Mouse (Mus musculus): ENCODE measurements around the gene Ip6k1.

Gene Ip6k1

GRCm38 (mm10) chr9:108032126-108032525, 29.8 kb downstream of the Ip6k1 start:
- no peak for DNase-seq

DNA sequence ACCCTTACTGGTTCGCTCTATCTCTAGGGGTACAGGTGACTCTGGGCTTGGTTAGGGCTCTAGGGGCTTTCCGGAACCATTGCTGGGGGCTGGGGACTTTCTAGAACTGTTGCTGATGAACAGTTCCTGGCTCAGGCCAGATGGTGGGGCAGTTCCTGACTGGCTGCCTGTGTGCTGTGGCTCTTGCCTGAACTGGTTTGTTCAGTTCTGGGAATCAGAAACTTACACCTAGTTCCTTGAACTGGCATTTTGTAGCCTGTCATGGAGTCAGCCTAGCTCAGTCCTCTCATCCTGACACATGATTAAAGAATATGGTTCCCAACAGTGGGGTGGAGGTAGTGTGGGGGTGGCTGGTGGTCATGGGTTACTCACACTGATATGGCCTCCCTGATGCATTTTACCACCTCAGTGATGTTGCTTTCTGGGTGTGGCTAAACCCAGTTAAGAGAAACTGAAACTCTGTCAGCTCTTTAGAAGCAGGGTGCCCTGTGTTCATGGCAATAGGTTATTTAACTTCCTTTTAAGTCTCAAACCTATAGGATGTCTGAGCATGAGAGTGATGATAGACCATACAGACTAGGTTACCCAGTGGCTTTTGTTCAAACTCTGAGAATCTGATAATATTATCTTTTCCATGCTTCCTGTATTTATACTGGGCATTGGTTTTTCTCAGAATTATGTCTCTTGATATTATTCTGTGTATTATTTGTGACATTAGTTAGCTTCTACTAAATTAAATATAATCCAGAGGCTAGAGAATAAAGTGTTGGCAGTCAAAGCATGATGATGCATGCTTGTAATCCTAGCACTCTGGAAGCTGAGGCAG, 33.2 kb downstream of the Ip6k1 start:
- DNase-seq, result no peak

- DNase-seq, result no peak
Measured at GRCm38 (mm10) chr9:108044751-108045492, 42.6 kb downstream of the Ip6k1 start.

DNA sequence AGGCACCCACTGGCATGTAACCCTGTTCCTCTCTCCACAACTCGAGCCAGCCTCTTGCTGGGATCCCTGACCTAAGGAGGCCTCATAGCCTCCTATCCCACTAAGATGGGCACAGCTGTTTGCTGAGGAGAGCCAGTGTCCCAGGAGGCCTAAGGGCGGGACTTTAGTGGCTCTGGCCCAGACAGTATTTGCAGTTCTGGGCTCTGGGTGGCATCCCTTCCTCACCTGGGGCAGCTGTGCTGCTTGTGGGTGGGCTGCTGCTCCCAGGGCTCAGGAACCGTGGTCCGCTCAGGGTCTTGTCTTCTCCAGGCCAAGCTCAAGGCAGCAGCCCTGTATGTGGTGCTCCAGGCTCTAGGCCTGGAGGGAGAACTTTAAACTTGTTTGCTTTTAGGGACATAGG, 44.3 kb downstream of the Ip6k1 start:
- DNase-seq, result no peak

DNA sequence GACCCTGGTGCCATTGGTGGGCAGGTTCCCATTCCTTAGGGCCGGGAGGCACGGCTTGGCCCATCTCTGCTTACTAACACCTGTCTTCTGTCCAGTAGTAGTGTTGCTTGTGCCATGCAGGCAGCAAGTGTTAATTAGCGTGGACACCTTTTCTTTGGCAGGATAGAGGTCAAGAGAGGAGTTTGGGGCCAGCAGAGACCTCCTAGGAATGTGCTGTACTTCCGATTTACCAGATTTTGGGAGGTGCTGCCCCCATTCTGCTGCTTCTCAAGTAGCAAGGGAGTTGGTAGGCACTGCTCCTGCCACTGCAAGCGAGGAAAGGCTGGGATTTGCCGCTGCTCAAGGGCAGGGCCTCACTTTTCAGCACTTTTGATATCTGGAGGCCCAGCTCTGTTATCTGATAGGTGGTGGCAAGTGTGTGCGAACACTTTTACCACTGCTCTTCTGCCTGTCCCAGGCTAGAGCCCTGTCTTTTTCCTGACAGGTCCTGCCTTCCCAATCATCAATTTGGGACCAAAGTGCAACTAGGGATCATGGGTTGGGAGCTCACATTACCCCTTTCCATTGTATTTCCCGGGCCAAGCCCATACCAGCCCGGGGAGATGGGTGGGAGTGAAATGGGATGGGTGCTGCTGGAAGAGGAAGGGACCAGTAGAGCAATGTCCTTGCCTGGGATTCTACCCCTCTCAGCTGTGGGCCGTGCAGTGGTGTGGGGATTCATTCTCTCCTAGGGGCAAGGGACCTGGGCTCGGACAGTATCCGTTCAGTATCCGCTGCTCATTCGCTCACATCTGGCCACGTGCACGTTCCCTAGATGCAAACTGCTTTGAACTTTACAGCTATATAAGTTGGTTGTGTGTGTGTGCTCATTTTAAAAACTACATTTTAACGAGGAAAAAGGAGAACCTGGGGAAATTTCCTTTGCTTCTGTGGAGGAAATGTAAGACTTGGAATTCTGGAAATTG, 45.6 kb downstream of the Ip6k1 start:
- DNase-seq, result no peak

DNA sequence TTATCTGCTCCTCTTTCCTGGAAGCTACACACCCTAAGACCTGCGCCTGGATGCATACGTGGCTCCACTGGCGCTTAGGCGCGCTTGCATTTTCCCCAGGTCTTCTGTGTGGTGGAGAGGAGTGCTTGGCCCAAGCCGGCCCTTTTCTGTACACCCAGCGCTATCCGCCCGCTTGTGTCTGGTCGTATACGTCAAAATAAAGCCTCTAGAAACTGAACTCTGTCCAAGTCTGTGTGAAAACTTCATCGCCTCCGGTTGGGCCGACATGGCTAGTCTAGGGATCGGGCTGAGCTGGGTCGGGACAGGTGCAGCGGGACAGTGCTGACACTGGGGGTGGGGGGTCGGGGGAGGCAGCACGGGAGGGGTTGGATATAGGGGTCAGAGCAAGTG, 46.3 kb downstream of the Ip6k1 start:
- no peak for DNase-seq

- DNase-seq, result peak; percentile 92 to 95
Measured at GRCm38 (mm10) chr9:108049016-108049455, 46.7 kb downstream of the Ip6k1 start, which contains the start of gene Gmppb. Gene Gmppb (plus strand): TSS chr9:108049242.

DNA sequence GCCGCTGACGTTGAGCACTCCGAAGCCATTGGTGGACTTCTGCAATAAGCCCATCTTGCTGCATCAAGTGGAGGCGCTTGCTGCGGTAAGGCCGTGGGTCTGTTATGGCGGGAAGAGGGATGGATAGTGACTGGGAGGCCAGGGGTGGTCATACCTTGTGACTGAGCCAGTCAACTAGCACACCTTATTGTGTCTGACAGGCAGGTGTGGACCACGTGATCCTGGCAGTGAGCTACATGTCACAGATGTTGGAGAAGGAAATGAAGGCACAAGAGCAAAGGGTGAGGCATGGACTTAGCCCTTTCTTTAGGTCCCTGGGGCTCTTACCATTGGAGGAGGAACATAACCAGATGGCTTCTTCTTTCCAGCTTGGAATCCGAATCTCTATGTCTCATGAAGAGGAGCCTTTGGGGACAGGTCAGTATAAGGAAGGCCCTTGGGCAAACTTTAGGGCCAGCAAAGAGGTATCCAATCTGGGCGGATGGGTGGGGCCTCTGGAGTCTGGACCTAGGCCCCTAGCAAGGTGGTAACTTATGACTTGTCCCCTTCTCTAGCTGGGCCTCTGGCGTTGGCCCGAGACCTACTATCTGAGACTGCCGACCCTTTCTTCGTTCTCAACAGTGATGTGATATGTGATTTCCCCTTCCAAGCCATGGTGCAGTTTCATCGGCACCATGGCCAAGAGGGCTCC, 47.4 kb downstream of the Ip6k1 start:
- DNase-seq, result no peak

DNA sequence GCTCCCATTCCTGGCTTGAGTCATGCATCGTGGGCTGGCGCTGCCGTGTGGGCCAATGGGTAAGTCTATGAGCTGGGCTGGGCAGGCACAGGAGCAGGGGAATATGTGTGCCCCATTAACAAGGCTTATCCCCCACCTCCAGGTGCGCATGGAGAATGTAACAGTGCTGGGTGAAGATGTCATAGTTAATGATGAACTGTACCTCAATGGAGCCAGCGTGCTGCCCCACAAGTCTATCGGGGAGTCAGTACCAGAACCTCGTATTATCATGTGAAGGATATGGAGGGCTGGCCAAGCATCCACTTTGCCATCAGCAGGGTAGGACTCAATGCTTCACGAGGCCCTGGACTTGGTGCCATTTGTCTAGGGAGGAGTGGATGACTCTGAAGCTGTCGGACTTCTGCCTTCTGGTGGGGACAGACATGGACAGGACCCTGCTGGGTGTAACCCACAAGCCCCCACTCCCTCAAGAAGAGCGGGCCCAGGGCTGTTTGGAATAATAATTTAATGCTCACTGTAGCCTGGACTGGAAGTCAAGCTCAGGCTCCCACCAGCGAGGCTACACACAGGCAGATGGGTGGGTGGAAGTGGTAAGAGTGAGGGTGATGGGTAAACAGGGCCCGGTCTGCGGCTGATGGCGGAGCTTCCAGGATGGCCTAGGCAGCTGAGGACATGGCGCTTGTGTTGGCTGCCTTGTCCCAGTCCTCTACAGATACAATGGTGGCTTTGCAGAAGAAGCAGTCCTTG, 49.1 kb downstream of the Ip6k1 start:
- no peak for DNase-seq

- DNase-seq, result no peak
Measured at GRCm38 (mm10) chr9:108051931-108052220, 49.6 kb downstream of the Ip6k1 start.

DNA sequence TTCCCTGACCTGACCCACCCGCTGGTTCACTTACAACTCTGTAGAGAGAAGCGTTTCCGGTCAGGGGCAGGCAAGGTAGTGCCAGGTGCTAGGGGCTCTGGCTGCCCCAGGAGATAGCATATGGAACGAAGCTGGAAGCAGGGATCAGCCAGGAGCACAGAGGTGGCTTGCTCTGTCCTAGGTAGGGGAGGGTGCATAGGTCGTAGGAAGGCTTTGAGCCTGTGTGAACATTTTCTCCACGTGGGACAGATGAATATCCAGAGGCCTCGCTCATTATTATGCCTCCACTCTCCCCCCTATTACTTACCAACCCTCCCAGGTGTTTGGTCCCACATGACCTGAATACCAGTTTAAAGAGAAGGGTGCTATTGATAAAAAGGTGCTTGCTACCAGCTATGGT, 50.1 kb downstream of the Ip6k1 start:
- no peak for DNase-seq

DNA sequence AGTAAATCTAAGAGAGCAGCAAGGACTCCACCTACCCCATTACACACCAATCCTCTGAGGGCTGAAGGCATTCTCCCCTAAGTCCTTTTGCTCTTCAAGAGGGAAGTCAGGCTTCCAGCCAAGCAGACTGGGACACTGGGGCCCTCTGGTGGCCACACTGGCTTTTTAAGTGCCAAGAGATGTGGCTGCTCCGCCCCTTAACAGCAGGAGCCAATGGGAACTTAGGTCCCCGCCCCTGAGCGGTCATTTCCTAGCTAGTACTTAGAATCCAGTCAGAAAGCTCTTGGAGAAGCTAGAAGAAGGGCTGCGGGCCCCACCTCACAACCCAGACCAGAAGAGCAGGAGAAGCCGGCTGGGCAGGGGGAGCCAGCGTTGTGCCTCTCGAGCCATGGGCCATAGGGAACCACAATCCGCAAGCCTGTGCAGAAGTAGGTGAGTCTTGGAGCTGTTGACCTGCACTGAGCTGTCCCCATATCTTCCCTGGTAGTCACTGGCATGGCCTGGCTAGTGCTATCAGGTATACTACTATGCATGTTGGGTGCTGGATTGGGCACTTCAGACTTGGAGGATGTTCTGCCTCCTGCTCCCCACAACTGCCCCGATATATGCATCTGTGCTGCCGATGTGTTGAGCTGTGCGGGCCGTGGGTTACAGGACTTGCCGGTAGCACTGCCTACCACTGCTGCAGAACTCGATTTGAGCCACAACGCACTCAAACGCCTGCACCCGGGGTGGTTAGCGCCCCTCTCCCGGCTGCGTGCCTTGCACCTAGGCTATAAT, 50.8 kb downstream of the Ip6k1 start, which contains the start of gene Amigo3:
Gene Amigo3 (plus strand): TSS at position 275 of the 780 bp plus-strand sequence.
- DNase-seq, result peak; percentile 87 to 90

- DNase-seq, result no peak
Measured at GRCm38 (mm10) chr9:108053665-108054225, 51.4 kb downstream of the Ip6k1 start.

GRCm38 (mm10) chr9:108054331-108055040, 52.2 kb downstream of the Ip6k1 start:
- no peak for DNase-seq

- DNase-seq, result no peak
Measured at GRCm38 (mm10) chr9:108055061-108055460, 52.8 kb downstream of the Ip6k1 start.

DNA sequence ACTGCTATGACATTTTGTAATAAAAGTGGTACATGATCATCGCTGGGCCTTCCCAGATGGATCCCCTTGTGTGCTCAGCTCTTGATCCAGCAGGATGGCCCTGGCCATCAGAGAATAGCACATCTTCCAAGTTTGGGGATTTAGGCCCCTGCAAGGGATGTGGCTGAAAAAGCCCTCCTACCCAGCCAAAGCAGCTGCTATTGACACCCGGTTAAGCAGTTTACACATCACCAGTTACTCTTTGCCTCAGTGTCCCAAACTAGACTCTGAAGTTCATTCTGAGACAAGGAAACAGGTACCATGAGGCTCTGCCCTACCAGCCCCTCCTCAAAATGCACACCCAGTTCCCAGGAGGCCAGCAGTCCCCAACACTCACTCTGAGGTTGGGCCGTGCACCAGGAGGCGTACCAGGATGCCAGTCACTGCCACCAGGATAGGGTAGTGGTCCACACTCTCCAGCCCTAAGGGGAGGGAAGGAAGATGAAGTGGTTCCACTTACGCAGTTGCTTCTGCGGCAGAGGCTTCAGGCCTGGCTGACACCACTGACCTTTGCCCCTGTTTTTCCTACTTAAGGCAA, 53.4 kb downstream of the Ip6k1 start:
- no peak for DNase-seq

- no peak for DNase-seq
Measured at GRCm38 (mm10) chr9:108056361-108057261, 54.3 kb downstream of the Ip6k1 start.

GRCm38 (mm10) chr9:108057262-108057562, 54.9 kb downstream of the Ip6k1 start:
- DNase-seq, result no peak
